Mouse (Mus musculus) ES-Bruce4 (cell line): ENCODE results near the gene Cebpb. TPM values are rescaled to one million over a fixed set of nuclear protein-coding genes. Genes with fewer than 3 reads are reported as not detected.
"Not testable (repeated sequence)": the region's sequence is repeated elsewhere in the genome, so short reads cannot be mapped to it uniquely, and the experiment has no call there.

Experiments
- H3K27ac ChIP-seq: 2 replicates; pipeline ENCODE4 v1.5.1; 2012; ENCODE audit warnings: low read length, inconsistent platforms; ENCODE audit not compliant: insufficient read depth
- H3K27me3 ChIP-seq: 2 replicates; pipeline ENCODE4 v1.6.1; 2012; ENCODE audit warnings: mild to moderate bottlenecking, low read length, inconsistent platforms; ENCODE audit not compliant: control insufficient read depth, poor library complexity, insufficient read depth, severe bottlenecking
- H3K36me3 ChIP-seq: 2 replicates; pipeline ENCODE4 v1.6.1; 2012; ENCODE audit warnings: inconsistent platforms, mild to moderate bottlenecking, low read length, moderate library complexity; ENCODE audit not compliant: control insufficient read depth, poor library complexity, insufficient read depth, severe bottlenecking
- H3K4me1 ChIP-seq: one replicate; pipeline ENCODE4 v1.8.1; 2011; ENCODE audit warnings: low read length; ENCODE audit not compliant: control insufficient read depth, insufficient read depth
- H3K4me3 ChIP-seq: 2 replicates; pipeline ENCODE4 v1.5.1; 2011; ENCODE audit warnings: low read depth, mild to moderate bottlenecking, low read length
- H3K9ac ChIP-seq: 2 replicates; pipeline ENCODE4 v1.6.1; 2012; ENCODE audit warnings: low read depth, mild to moderate bottlenecking, inconsistent platforms; ENCODE audit not compliant: poor library complexity, severe bottlenecking
- H3K9me3 ChIP-seq: replicated peaks from 2 replicates; pipeline ENCODE4 v1.6.1; 2012; ENCODE audit warnings: mild to moderate bottlenecking, low read length, inconsistent platforms; ENCODE audit not compliant: control insufficient read depth, poor library complexity, insufficient read depth, severe bottlenecking
- CTCF ChIP-seq: IDR thresholded peaks from one replicate; pipeline ENCODE4 v1.8.1; 2011; ENCODE audit warnings: low read depth, low read length
- EP300 ChIP-seq: IDR thresholded peaks from 2 replicates; pipeline ENCODE4 v1.6.1; 2011; ENCODE audit warnings: low read depth, low read length; ENCODE audit not compliant: insufficient read depth
- POLR2A ChIP-seq: IDR thresholded peaks from one replicate; pipeline ENCODE4 v1.8.1; 2011; ENCODE audit warnings: low read length; ENCODE audit not compliant: insufficient read depth
- polyA plus RNA-seq: library from polyadenylated mRNA; stranded (reverse); fragments of >200 nt; gene quantifications from 2 replicates; pipeline ENCODE4 v1.2.4, GENCODE M21; 2011; ENCODE audit warnings: low read depth; ENCODE audit not compliant: missing spikeins, insufficient read depth, insufficient read length

The Cebpb gene
- 9.2 and 10.4 TPM in 2 replicates for polyA plus RNA-seq

DNA sequence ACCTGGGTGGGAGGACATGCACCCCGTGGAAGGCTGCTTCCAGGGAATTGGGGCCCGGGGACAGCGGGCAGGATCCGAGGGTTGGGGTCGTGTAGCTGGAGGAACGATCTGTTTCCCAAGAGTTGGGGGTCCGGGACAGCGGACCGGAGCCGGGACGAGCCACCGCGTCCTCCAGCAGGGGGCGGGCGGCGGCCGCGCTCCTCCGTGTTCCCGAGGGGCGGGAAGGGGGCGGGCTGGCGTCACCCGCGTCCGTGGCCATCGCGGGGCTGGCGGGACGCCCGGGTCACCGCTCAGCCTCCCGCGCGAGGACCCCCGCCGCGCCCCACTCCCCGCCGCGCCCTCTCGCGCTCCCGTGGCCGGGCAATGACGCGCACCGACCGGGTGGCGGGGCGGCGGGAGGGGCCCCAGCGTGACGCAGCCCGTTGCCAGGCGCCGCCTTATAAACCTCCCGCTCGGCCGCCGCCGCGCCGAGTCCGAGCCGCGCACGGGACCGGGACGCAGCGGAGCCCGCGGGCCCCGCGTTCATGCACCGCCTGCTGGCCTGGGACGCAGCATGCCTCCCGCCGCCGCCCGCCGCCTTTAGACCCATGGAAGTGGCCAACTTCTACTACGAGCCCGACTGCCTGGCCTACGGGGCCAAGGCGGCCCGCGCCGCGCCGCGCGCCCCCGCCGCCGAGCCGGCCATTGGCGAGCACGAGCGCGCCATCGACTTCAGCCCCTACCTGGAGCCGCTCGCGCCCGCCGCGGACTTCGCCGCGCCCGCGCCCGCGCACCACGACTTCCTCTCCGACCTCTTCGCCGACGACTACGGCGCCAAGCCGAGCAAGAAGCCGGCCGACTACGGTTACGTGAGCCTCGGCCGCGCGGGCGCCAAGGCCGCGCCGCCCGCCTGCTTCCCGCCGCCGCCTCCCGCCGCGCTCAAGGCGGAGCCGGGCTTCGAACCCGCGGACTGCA is at the start of gene Cebpb:
TSS of gene Cebpb (plus strand) at position 418 of the 954 bp plus-strand sequence.
- Histone ChIP-seq H3K9ac (peak within 1 kb of the TSS; percentile 90), H3K27me3 (no peaks in the 10 kb centered on the region), H3K4me3 (peak within 1 kb of the TSS; percentile 80), H3K27ac (no peak within 1 kb of the TSS), H3K4me1 (no peaks in the 10 kb centered on the region), H3K36me3 (no peaks in the 10 kb centered on the region), H3K9me3 (no peaks in the 10 kb centered on the region)
- peak; percentile 43 for TF ChIP-seq CTCF
- no peak for TF ChIP-seq POLR2A

DNA sequence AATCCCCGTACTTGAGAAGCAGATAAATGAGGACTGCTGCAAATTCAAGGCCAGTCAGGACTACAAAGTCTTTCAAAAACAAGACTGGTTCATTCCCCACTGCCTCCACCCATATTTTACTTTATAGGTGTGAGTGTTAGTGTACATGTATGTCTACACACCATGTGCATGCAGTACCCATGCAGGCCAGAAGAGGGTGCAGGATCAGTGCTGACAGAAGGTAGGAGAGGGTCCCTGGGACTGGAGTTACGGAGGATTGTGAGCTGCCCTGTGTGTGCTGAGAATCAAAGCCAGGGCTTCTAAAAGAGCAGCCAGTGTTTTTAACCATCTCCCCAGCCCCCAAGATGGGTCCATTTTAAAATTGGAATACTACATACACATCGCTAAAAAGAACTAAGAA is 48.4 kb upstream of the Cebpb start:
- peaks cover 4% of the 10 kb centered on the region for H3K36me3 ChIP-seq
- no peak overlapping the region for H3K9ac ChIP-seq
- H3K4me3 ChIP-seq, result no peak overlapping the region
- H3K27me3 ChIP-seq, result no peaks in the 10 kb centered on the region
- TF ChIP-seq POLR2A, result no peak
- TF ChIP-seq CTCF, result peak; percentile 64
- no peak overlapping the region for H3K27ac ChIP-seq
- H3K9me3 ChIP-seq, result no peaks in the 10 kb centered on the region
- no peaks in the 10 kb centered on the region for H3K4me1 ChIP-seq

DNA sequence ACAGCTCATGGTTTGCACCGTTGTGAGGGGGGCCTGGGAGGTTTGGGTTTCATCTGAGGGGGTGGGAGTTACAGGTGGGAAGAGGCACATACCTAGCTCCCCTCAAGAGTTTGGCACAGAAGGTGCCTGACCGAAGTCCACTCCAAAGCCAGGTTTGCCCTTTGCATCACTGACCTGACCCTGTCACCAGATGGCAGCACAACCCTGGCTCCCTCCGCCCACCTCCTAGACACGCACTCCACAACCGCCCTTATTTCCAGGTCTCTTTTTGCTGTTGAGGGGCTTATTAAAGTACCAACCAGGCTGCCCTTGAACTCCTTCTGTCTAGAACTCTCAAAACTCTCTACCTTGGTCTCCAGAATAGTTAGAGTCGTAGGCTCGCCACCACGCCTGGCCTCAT is 47.4 kb upstream of the Cebpb start:
- H3K27me3 ChIP-seq, result no peaks in the 10 kb centered on the region
- H3K36me3 ChIP-seq, result peaks cover 4% of the 10 kb centered on the region
- no peak for TF ChIP-seq POLR2A
- TF ChIP-seq CTCF, result peak; percentile 90
- no peak overlapping the region for H3K9ac ChIP-seq
- H3K4me1 ChIP-seq, result no peaks in the 10 kb centered on the region
- no peak overlapping the region for H3K4me3 ChIP-seq
- H3K9me3 ChIP-seq, result no peaks in the 10 kb centered on the region
- H3K27ac ChIP-seq, result no peak overlapping the region

DNA sequence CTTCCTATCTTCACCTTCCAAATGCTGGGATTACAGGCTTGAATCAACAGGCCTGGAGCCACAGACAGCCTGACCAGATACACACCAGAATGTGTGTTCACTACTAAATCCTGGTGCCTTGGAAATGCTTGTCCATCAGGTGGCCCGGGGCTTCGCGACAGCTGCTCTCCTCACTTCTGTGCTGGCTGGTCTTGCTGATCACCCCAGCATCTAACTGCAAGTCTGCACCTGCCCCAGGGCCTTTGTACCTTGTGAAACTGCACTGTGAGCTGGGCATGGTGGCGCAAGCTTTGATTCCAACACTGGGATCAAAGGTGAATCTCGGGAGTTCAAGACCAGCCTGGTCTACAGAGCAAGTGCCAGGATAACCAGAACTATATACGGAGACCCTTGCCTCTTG is 46.6 kb upstream of the Cebpb start:
- Histone ChIP-seq H3K27me3 (no peaks in the 10 kb centered on the region), H3K9ac (no peak overlapping the region), H3K36me3 (peaks cover 4% of the 10 kb centered on the region), H3K4me3 (no peak overlapping the region), H3K9me3 (no peaks in the 10 kb centered on the region), H3K4me1 (no peaks in the 10 kb centered on the region), H3K27ac (no peak overlapping the region)
- no peak for TF ChIP-seq EP300
- TF ChIP-seq POLR2A, result no peak
- TF ChIP-seq CTCF, result no peak

DNA sequence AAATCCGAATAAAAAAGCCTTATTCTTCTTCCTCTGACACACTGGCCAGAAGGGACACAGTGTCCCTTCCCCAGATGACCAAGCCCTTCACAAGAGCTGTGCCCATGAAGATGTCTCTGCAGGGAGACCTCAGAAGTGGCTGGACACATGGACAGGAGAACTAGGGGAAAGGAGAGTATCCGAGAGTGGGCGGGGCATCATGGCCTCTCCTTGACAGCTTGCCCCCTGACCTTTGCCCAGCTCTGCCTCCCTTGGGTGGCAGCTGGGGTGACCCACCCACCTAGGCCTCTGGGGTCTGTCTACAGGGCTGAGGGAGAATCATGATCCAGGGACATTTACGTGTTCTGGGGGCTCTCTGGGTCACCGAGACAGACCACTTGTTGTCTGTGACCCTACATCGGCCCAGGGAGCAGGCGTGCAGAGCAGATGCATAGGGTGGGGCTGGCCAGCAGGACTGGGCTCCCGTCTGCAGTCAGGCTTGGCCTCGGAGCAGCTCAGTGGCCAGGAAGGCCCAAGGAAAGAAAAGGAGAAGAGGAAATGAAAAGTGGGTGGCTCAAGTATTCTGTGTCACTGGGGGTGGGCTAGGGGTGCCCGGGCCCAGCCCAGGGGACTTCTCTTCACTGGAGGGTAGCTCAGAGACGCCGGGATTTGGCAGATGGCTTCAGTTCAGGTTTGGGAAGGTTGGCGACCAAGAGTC is 45.2 kb upstream of the Cebpb start:
- H3K9ac ChIP-seq, H3K9me3 ChIP-seq, H3K27ac ChIP-seq, H3K36me3 ChIP-seq, H3K27me3 ChIP-seq, H3K4me3 ChIP-seq, H3K4me1 ChIP-seq: not testable (repeated sequence)

DNA sequence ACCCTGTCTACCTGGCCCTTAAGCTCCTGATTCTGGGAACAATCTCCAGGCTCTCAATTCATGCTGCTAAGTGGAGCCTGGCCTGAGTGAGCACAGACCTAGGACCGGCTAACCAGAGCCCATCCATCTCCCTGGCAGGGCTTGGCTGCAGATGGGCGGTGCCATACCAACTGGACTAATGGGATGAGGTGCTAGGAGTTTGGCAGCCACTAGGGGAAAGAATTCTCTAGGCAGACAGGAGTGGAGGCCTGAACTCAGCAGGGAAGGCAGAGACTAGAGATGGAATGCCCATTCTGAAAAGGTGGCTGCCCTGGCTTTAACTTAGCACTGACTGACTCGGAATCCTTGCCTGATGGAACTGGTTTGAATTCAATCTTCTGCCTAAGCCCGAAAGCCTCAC is 42.3 kb upstream of the Cebpb start:
- Histone ChIP-seq H3K4me1 (no peaks in the 10 kb centered on the region), H3K9ac (no peak overlapping the region), H3K4me3 (no peak overlapping the region), H3K27me3 (no peaks in the 10 kb centered on the region), H3K9me3 (no peaks in the 10 kb centered on the region), H3K27ac (no peak overlapping the region), H3K36me3 (peaks cover 7% of the 10 kb centered on the region)
- no peak for TF ChIP-seq EP300
- no peak for TF ChIP-seq CTCF
- no peak for TF ChIP-seq POLR2A
